Mouse (Mus musculus): Measurements from ENCODE around the gene Ikzf1. TPM values are rescaled to one million over a fixed set of nuclear protein-coding genes. Genes with fewer than 3 reads are reported as not detected.

Ikzf1 gene
- polyA plus RNA-seq, 1 experiment from 2014 or later: not detected

DNA sequence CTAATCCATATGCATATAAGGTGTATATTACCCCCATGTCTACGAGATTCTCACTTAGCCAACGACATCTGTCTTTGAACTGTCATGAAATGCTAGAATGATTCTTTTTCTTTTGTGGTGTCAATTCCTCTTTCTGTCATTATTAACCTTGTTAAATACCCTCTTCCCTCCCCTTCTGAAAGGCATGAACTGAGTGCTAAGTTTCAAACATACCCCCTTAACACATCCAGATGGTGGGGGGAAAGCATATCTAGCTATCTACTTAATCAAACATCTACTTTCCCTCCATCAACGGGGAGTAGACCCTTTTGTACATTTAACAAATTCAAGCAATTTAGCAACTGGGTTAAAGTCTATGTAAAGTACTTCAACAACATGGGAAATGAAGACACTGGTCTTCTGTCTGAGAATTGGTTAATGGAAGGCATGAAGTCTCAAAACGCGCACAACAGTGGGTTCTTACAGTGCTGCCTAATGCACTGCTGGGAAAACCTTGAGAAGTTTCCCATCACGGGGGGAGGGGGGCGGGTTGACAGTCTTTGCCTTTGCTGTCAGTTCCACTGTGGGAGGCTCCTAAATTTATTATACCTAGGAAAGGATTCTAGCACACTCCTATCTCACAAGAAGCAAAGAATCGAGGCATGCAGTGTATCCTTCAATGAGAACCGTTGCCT, 8.6 kb upstream of the Ikzf1 start:
- peaks cover 49% of the 10 kb centered on the region for H3K27me3 ChIP-seq
- DNase-seq (ENCODE audit: low read depth, low spot score): no peak
- no peak for TF ChIP-seq CTCF (IDR thresholded peaks at IDR 0.05)
- ChIA-PET POLR2A (no interaction called here), CTCF (no interaction called here)
- in situ Hi-C loops (cut with MboI; ENCODE audit: low pct_unique_long_range_greater_than_20kb): no loop called here
- ATAC-seq: no peak

- TF ChIP-seq CTCF (IDR thresholded peaks at IDR 0.05): no peak
- DNase-seq (ENCODE audit: low read depth, low spot score) (no peak), ATAC-seq (no peak)
- ChIA-PET CTCF (no interaction called here), POLR2A (no interaction called here)
- peaks cover 42% of the 10 kb centered on the region for H3K27me3 ChIP-seq
- in situ Hi-C loops (cut with MboI; ENCODE audit: low pct_unique_long_range_greater_than_20kb): no loop called here
Observed at GRCm38 (mm10) chr11:11677165-11677564, 7.6 kb upstream of the Ikzf1 start.

DNA sequence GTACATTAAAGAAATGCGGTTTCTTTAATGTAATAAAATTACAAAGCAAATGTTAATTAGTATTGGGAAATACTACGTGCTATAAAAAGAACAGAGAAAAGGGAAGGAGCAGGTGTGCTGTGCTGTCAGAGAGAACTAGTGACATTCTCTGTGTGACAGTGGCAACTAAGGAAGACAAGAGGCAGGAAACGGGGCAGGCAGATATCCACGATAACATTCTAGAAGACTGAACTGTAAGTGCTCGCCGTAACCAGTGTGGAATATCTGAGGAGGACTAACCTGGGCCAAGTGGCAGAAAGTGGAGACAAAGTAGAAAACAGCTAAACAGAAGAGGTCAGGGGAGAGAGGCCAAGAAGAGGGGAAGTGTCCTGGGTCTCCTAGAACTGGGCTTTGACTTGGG, 5.8 kb upstream of the Ikzf1 start:
- peaks cover 40% of the 10 kb centered on the region for H3K27me3 ChIP-seq
- DNase-seq (ENCODE audit: low read depth, low spot score) (no peak), ATAC-seq (no peak)
- POLR2A ChIA-PET: no interaction called here
- CTCF ChIA-PET: no interaction called here
- TF ChIP-seq CTCF (IDR thresholded peaks at IDR 0.05): no peak
- in situ Hi-C loops (cut with MboI; ENCODE audit: low pct_unique_long_range_greater_than_20kb): no loop called here

DNA sequence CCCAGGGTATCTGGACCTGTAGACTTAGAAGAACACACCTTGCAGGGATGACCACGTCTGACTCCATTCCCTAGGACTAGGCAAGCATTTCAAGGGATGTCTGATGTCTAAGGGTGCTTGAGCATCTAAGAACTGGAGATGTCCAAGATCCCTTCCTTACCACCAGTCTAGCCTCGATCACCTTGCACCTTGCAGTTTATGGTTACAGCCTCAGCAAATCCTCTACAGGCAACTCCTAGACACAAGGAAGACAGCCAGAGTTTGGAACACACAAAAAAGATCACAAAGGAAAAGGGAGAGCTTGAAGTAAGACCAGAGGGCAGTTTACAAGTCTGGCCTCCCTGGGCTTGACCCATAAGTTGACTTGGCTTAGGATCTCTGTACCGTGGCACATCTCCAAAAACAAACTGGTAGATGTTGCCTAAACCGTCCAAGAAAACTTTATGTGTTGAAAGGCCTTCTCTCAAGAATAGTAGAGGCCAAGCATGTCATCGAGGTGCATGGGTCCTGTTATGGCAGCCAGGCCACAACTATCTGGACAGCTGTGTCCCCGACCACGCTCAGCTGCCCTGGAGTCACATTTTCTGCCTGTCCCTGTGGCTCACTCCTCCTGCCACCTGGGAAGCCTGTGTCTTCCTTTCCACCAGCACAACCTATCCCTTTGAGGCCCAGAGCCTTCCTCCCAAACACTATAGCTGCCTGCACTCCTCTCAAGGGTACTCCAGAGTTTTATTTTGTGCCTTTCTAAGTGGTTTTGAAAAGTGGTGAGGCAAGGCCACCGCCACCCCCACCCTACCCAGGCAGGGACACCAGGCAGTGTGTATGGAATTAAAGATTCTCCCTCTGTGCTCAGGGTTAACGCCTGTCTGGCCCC, 510 bp upstream of the Ikzf1 start:
- H3K27me3 ChIP-seq: peaks cover 44% of the 10 kb centered on the region
- ChIA-PET POLR2A (no interaction called here), CTCF (no interaction called here)
- in situ Hi-C loops (cut with MboI; ENCODE audit: low pct_unique_long_range_greater_than_20kb): no loop called here
- no peak for TF ChIP-seq CTCF (IDR thresholded peaks at IDR 0.05)
- ATAC-seq (no peak), DNase-seq (ENCODE audit: low read depth, low spot score) (no peak)

- DNase-seq (ENCODE audit: low read depth, low spot score): no peak
- POLR2A ChIA-PET: no interaction called here
- TF ChIP-seq CTCF (IDR thresholded peaks at IDR 0.05): no peak
- CTCF ChIA-PET: no interaction called here
- in situ Hi-C loops (cut with MboI; ENCODE audit: low pct_unique_long_range_greater_than_20kb): no loop called here
- no peak for ATAC-seq
- peaks cover 55% of the 10 kb centered on the region for H3K27me3 ChIP-seq
Observed at GRCm38 (mm10) chr11:11685853-11686395, 1.1 kb downstream of the Ikzf1 start.

DNA sequence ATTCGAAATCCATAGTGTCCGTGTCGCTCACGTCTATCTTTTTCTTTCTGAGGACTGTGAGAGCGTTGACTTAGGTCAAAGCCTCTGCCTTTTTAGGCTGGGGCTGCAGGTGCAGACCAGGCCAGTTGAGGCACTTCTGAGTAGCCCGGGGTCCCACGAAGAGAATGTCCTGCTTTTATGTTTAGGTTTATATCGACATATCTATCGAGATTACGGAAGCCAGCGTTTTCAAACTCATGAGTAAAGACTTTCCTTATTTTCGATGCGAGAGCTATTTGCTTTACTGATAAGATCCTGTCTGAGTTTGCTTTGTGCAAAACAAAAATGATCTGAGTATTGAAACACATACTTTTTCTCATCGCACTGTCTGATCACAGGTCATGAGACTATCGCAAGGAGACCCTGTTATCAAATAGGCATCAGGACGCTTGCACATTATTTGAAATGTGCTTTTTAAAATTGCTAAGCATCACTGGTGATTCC, 1.8 kb downstream of the Ikzf1 start:
- in situ Hi-C loops (cut with MboI; ENCODE audit: low pct_unique_long_range_greater_than_20kb): no loop called here
- ChIA-PET CTCF (no interaction called here), POLR2A (no interaction called here)
- no peak for TF ChIP-seq CTCF (IDR thresholded peaks at IDR 0.05)
- ATAC-seq (no peak), DNase-seq (ENCODE audit: low read depth, low spot score) (no peak)
- H3K27me3 ChIP-seq: peaks cover 53% of the 10 kb centered on the region

DNA sequence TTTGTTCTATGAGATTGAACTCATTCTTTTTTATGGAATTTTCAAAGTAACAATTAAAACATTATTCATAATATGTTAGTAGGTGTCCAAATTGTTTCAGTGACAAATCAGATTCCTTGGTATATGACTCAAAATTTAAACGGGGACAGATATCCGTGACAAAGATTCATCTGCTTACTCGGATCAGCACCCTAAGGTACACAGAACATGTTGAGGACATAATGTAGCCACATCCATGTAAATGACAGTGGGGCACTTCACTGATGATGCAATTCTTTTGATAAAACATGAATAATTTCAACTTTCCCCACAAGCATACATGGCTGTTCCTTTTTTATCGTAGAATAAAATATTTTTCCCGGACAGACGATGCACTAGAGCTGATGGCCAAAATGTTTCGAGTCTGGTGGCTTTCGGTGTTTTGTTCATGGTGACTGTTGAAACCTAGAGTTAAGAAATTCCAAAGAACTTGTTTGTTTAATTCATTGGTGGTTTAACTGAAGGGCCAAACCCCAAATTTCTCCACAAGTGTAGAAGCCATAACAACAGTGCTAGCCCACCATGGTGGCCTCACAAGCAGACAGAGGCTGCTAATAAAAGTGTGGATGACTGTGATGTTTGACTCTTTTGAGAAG, 2.9 kb downstream of the Ikzf1 start:
- TF ChIP-seq CTCF (IDR thresholded peaks at IDR 0.05): no peak
- POLR2A ChIA-PET: no interaction called here
- in situ Hi-C loops (cut with MboI; ENCODE audit: low pct_unique_long_range_greater_than_20kb): no loop called here
- CTCF ChIA-PET: no interaction called here
- peaks cover 53% of the 10 kb centered on the region for H3K27me3 ChIP-seq
- no peak for DNase-seq (ENCODE audit: low read depth, low spot score)
- ATAC-seq: no peak

DNA sequence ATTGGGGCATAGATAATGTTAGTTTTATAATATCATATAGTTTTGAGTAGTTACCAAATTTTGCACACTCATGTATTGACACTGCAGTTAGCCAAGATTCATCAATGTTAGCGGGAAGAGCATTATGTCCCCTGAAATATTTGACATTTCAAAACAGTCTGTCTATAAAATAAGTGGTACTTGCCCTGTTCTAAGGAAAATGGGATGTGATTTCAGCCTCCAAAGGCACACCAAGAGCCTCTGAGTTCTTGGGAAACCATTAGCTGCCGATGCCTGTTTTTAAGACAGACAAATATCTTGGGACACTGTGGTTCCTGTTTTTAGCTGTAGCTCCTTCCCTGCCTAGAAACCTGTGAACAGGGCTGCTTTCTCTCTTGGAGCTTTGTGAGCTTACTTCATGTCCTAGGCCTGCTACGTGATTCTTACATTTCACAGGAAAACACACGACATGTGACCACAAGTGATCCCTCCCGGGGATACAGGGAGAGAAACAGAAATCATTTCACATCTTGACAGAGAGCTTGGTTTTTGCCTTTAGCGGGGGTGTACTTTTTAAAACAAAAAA, 4.0 kb downstream of the Ikzf1 start:
- in situ Hi-C loops (cut with MboI; ENCODE audit: low pct_unique_long_range_greater_than_20kb): no loop called here
- ATAC-seq: no peak
- DNase-seq (ENCODE audit: low read depth, low spot score): no peak
- ChIA-PET CTCF (no interaction called here), POLR2A (no interaction called here)
- TF ChIP-seq CTCF (IDR thresholded peaks at IDR 0.05): no peak
- H3K27me3 ChIP-seq: peaks cover 51% of the 10 kb centered on the region

- H3K27me3 ChIP-seq: peaks cover 55% of the 10 kb centered on the region
- no peak for TF ChIP-seq CTCF (IDR thresholded peaks at IDR 0.05)
- in situ Hi-C loops (cut with MboI; ENCODE audit: low pct_unique_long_range_greater_than_20kb): no loop called here
- CTCF ChIA-PET: no interaction called here
- ATAC-seq (no peak), DNase-seq (ENCODE audit: low read depth, low spot score) (no peak)
- POLR2A ChIA-PET: interaction anchor here (0.7 kb wide), 1 partner anchor 983 kb away, joined by 7 read pairs; no protein-coding TSS in a partner anchor
Observed at GRCm38 (mm10) chr11:11689701-11690058, 4.9 kb downstream of the Ikzf1 start.

GRCm38 (mm10) chr11:11690059-11690844, 5.4 kb downstream of the Ikzf1 start:
- ChIA-PET POLR2A (no interaction called here), CTCF (no interaction called here)
- no peak for TF ChIP-seq CTCF (IDR thresholded peaks at IDR 0.05)
- no peak for ATAC-seq
- DNase-seq (ENCODE audit: low read depth, low spot score): no peak
- in situ Hi-C loops (cut with MboI; ENCODE audit: low pct_unique_long_range_greater_than_20kb): no loop called here
- peaks cover 55% of the 10 kb centered on the region for H3K27me3 ChIP-seq
